Mouse (Mus musculus) C2C12 (cell line): ENCODE data around the gene Sp7. TPM values are rescaled to one million over a fixed set of nuclear protein-coding genes. Genes with fewer than 3 reads are reported as not detected.
A peak's percentile ranks its signal among the peaks of the same experiment; 100 is the strongest.

Experiments used
- H3K27me3 ChIP-seq: one replicate; pipeline ENCODE4 v1.6.1; 2011; ENCODE audit not compliant: control insufficient read depth, insufficient read depth, insufficient read length
- H3K36me3 ChIP-seq: one replicate; pipeline ENCODE4 v1.6.1; 2011; ENCODE audit not compliant: control insufficient read depth, insufficient read depth
- H3K4me3 ChIP-seq: one replicate; pipeline ENCODE4 v1.5.1; 2011; ENCODE audit warnings: mild to moderate bottlenecking, control low read depth; ENCODE audit not compliant: poor library complexity, insufficient read depth, severe bottlenecking
- H3K79me2 ChIP-seq: one replicate; pipeline ENCODE4 v1.6.1; 2011; ENCODE audit not compliant: control insufficient read depth, insufficient read depth
- H3K79me3 ChIP-seq: one replicate; pipeline ENCODE4 v1.6.1; 2011; ENCODE audit warnings: low read depth, control low read depth
- H3ac ChIP-seq: one replicate; pipeline ENCODE3; 2011; ENCODE audit warnings: low read depth; ENCODE audit not compliant: control insufficient read depth, insufficient read length
- CEBPB ChIP-seq: IDR thresholded peaks from one replicate; pipeline ENCODE4 v1.6.1; 2011; ENCODE audit warnings: low read depth, mild to moderate bottlenecking, control low read depth, moderate library complexity
- CTCF ChIP-seq: IDR thresholded peaks from one replicate; pipeline ENCODE4 v1.5.1; 2011; ENCODE audit not compliant: control insufficient read depth, insufficient read depth, insufficient read length
- FOSL1 ChIP-seq: IDR thresholded peaks from one replicate; pipeline ENCODE4 v1.8.0; 2011; ENCODE audit warnings: mild to moderate bottlenecking, low read length; ENCODE audit not compliant: poor library complexity, insufficient read depth, severe bottlenecking
- MAX ChIP-seq: IDR thresholded peaks from one replicate; pipeline ENCODE4 v1.6.1; 2011; ENCODE audit warnings: mild to moderate bottlenecking, control low read depth
- MYOD1 ChIP-seq: IDR thresholded peaks from one replicate; pipeline ENCODE4 v1.6.1; 2011; ENCODE audit warnings: low read depth; ENCODE audit not compliant: control insufficient read depth, insufficient read length
- MYOG ChIP-seq: IDR thresholded peaks from one replicate; pipeline ENCODE4 v1.6.1; 2011; ENCODE audit not compliant: control insufficient read depth, insufficient read length; ENCODE audit errors: extremely low read depth
- USF1 ChIP-seq: IDR thresholded peaks from one replicate; pipeline ENCODE4 v1.6.1; 2011; ENCODE audit warnings: low read depth, mild to moderate bottlenecking, control low read depth, moderate library complexity
- polyA plus RNA-seq: library from polyadenylated mRNA; unstranded; fragments of >200 nt; fragmentation: generic; extraction: Trizol; gene quantifications from one replicate; pipeline ENCODE4 v1.2.1, GENCODE M21; 2012; ENCODE audit warnings: missing spikeins

Gene Sp7
- polyA plus RNA-seq, 1 experiment = 10.8 TPM

DNA sequence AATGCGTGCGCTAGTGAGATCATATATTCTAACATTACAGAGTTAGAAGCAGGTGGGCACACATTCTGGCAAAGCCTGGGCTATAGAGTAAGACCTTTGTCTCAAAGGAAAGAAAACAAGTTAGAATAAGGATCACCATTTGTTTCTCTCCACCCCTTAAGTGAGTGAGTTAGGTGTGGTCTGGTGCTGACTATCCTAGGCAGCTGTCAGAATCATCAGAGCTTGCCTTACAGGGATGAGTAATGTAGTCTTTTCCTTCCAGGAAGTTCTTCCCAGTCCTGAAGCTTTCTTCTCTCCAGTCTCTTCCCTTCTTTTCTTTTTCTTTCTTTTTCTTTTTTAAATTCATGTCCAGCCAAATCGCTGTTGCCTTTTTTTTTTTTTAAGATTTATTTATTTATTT lies 35.2 kb upstream of the Sp7 start:
- Histone ChIP-seq H3K4me3 (no peak overlapping the region), H3K27me3 (no peaks in the 10 kb centered on the region), H3K36me3 (no peaks in the 10 kb centered on the region), H3ac (no peak overlapping the region), H3K79me3 (peaks cover 5% of the 10 kb centered on the region), H3K79me2 (peaks cover 4% of the 10 kb centered on the region)
- TF ChIP-seq MYOD1 = peak; percentile 66
- TF ChIP-seq CEBPB = no peak

DNA sequence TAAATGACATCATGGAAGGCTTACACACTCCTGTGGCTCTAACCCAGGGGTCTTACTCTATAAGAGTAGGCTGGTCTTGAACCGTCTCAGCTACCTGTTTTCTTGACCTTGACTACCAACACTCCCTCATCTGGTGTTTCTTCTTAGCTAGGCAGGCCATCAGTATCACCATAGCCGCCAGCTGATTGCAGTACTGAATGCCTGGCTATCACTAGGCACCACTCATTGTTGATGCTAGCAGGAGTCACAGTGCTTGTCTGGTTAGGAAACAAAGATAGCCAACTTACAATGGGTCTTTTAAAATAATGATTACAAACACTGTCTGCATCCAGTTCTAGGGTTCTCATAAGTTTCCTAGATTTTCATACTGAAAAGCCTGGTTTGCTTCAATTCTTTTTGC lies 34.3 kb upstream of the Sp7 start:
- no peaks in the 10 kb centered on the region for H3K36me3 ChIP-seq
- no peak for TF ChIP-seq MAX
- no peak for TF ChIP-seq MYOG
- TF ChIP-seq CTCF = no peak
- no peak for TF ChIP-seq MYOD1
- no peak for TF ChIP-seq FOSL1
- TF ChIP-seq USF1 = no peak
- no peak for TF ChIP-seq CEBPB
- H3K79me3 ChIP-seq = no peaks in the 10 kb centered on the region
- H3ac ChIP-seq = no peak overlapping the region
- no peaks in the 10 kb centered on the region for H3K27me3 ChIP-seq
- H3K4me3 ChIP-seq = no peak overlapping the region
- H3K79me2 ChIP-seq = no peaks in the 10 kb centered on the region

DNA sequence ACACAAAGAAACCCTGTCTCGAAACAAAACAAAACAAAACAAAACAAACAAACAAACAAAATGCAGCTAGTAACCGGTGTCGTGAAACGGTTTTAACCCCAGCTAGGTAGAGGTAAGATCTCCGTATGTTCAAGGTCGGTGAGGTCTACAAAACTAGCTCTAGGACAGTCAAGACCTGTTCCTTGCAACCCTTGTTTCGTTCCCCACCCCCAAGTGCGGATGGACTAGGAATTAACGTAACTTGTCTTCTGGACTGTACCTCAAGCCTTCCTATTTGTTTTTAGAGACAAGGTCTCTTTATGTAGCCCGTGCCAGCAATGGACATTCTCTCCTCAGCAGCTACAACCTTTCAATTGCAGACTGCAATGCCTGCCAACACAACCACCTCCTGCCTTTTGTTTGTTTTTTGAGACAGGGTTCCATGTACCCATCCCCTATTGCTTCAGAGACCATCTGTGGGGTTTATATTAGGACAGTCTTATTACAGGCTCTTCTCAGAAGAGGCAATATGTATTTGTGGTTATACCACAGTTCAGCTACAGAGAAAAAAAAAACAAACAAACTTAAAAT lies 33.6 kb upstream of the Sp7 start:
- Histone ChIP-seq H3K36me3 (no peaks in the 10 kb centered on the region), H3K4me3 (no peak overlapping the region), H3K79me3 (no peaks in the 10 kb centered on the region), H3K79me2 (no peaks in the 10 kb centered on the region), H3ac (no peak overlapping the region), H3K27me3 (no peaks in the 10 kb centered on the region)
- no peak for TF ChIP-seq FOSL1
- TF ChIP-seq MYOG = no peak

DNA sequence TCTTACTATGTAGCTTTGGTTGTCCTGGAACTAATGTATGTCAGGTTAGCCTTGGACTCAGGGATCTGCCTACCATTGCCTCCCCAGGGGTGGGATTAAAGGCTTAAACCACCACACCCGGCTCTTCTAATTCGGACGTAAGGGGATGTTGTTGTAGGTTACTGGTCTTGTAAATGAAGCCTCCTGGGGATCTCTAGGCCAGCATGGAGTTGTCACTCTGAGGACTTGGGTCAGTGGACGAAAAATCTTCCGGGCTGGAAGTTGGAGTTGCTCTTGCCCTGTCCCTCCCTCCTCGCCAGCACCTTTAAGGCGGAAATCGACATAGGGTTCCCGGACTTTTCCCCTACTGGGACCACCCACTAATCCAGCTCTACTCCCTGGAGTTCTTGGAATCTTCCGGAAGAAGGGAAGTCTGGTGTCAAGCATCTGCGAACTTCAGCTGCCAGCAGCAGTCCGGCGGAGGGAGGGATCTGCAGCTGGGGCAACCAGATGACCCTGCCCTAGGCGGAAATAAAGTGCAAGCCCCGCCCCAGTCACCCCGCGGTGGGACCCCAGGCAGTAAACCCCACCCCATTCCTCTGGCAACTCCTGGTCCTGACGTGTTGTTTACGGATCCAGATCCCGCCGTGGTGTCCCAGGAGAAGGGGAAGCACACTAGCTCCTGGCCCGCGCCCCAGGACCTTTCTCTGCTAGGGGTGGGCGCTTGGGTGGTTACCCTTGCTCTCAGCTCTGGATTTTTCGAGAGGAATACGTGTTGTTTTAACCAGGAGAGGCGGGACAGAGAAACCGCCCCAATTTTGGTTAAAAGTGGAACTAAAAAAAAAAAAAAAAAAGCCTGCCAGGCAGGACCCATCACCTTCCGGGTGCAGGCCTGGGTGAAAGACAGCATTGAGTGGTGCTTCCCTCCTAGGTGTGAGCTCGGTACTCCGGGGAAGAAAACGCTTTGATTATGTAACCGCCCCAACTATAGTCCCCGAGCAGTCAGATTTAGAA lies 32.5 kb upstream of the Sp7 start:
- H3K79me2 ChIP-seq = no peaks in the 10 kb centered on the region
- no peak for TF ChIP-seq MYOD1
- no peak for TF ChIP-seq CEBPB
- H3K79me3 ChIP-seq = no peaks in the 10 kb centered on the region
- no peaks in the 10 kb centered on the region for H3K36me3 ChIP-seq
- H3K27me3 ChIP-seq = no peaks in the 10 kb centered on the region
- H3K4me3 ChIP-seq = peak overlapping the region; percentile 36
- H3ac ChIP-seq = peak overlapping the region; percentile 19

DNA sequence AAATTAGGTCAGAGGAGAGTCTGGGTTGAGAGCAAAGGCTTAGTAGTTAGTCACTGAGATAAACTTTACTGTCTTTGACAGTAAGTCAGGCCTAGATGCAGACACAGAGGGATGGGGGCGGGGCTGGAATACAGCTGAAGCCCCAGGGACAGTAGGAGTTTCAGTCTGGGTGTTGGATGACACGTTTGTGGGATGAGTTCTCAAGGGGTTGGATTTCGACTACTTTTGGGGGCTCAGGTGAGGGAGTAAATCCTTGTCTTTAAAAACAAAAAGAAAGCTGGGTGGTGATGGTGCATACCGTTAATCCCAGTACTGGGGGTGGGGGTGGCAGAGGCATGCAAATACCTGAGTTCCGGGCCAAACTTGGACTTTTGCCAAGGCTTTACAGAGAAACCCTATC lies 31.6 kb upstream of the Sp7 start:
- TF ChIP-seq MYOD1 (no peak), MAX (no peak), CTCF (no peak), MYOG (no peak), USF1 (no peak), CEBPB (no peak), FOSL1 (no peak)
- no peaks in the 10 kb centered on the region for H3K79me3 ChIP-seq
- no peak overlapping the region for H3ac ChIP-seq
- no peaks in the 10 kb centered on the region for H3K27me3 ChIP-seq
- no peaks in the 10 kb centered on the region for H3K79me2 ChIP-seq
- peak overlapping the region; percentile 36 for H3K4me3 ChIP-seq
- H3K36me3 ChIP-seq = no peaks in the 10 kb centered on the region

DNA sequence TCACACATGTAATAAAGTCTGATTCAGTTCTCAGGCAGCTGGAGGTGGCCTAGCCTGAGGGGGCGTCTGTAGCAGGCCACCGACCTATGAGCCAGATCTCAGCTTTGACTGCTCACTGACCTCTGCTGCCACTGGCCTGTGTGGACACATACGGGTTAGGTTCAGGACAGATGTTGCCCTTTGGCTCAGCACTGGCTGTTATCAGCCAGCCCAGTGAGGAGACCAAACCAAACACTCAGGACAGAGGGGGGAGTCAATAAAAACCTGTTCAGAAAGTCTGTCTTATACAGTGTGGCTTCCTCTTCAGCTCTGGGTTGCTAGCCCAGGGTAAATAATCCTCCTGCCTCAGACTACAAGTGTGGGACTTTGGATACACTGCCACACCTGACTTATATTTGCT lies 28.1 kb upstream of the Sp7 start:
- no peaks in the 10 kb centered on the region for H3K79me3 ChIP-seq
- no peaks in the 10 kb centered on the region for H3K36me3 ChIP-seq
- H3K79me2 ChIP-seq = no peaks in the 10 kb centered on the region
- peak overlapping the region; percentile 31 for H3ac ChIP-seq
- TF ChIP-seq FOSL1 (no peak), MYOD1 (peak; percentile 5)
- H3K4me3 ChIP-seq = no peak overlapping the region
- H3K27me3 ChIP-seq = no peaks in the 10 kb centered on the region
